In genomic region chr19:56252815-56253214, GRCm38 (mm10) we compare ENCODE assay signal across 25 mouse cellular contexts. TPM values are rescaled to one million over a fixed set of nuclear protein-coding genes. Genes with fewer than 3 reads are reported as not detected.
A peak's percentile ranks its signal among the peaks of the same experiment; 100 is the strongest.
DNase-seq lines count a peak whose midpoint lies in the region; ATAC-seq and TF ChIP-seq lines count a peak whose summit lies in the region.
"Had no signal": no experiment of that assay in that cellular context is flagged by ENCODE, and none has a peak within 500 bp of the region (broad histone marks: within the 10 kb centered on the region; RNA-seq: fewer than 3 reads in every experiment).

No protein-coding gene starts in this region.

- TF ChIP-seq CTCF in intestine, postnatal 0 days (IDR thresholded peaks at IDR 0.05; ENCODE audit: low read depth), result no peak
- TF ChIP-seq CTCF in lung, postnatal 0 days (IDR thresholded peaks at IDR 0.05), result no peak
- no peak for TF ChIP-seq CTCF in stomach, postnatal 0 days (IDR thresholded peaks at IDR 0.05; ENCODE audit: low read depth)

- no peak overlapping the region for H3K4me2 ChIP-seq in intestine, embryonic 15.5 days (replicated peaks)
- no peak overlapping the region for H3K4me2 ChIP-seq in intestine, postnatal 0 days (replicated peaks; ENCODE audit: low read depth)
- H3K4me2 ChIP-seq in lung, postnatal 0 days (replicated peaks; ENCODE audit: low read depth, low read length), result no peak overlapping the region
- no peak overlapping the region for H3K4me2 ChIP-seq in intestine, embryonic 16.5 days (ENCODE audit: low read depth, low read length)
- H3K4me2 ChIP-seq in stomach, postnatal 0 days (replicated peaks; ENCODE audit: low read depth), result no peak overlapping the region
- H3K4me2 ChIP-seq: forebrain, embryonic 13.5 days; heart, embryonic 15.5 days; hindbrain, embryonic 12.5 days; limb, embryonic 13.5 days; liver, embryonic 11.5 days had no signal

- TF ChIP-seq EP300 in lung, postnatal 0 days (IDR thresholded peaks at IDR 0.05), result no peak
- TF ChIP-seq EP300 in stomach, postnatal 0 days (optimal IDR thresholded peaks at IDR 0.05), result no peak

- H3K9me3 ChIP-seq in intestine, embryonic 15.5 days, result no peaks in the 10 kb centered on the region
- no peaks in the 10 kb centered on the region for H3K9me3 ChIP-seq in intestine, postnatal 0 days (ENCODE audit: control insufficient read depth)
- H3K9me3 ChIP-seq in lung, postnatal 0 days (ENCODE audit: low read length), result no peaks in the 10 kb centered on the region
- H3K9me3 ChIP-seq in intestine, embryonic 16.5 days (ENCODE audit: control insufficient read depth, low read length), result no peaks in the 10 kb centered on the region
- no peaks in the 10 kb centered on the region for H3K9me3 ChIP-seq in stomach, postnatal 0 days (ENCODE audit: control insufficient read depth, low read length)
- H3K9me3 ChIP-seq: forebrain, embryonic 13.5 days; heart, embryonic 10.5 days; heart, embryonic 15.5 days; hindbrain, embryonic 12.5 days; limb, embryonic 13.5 days; midbrain, embryonic 10.5 days had no signal

- H3K27ac ChIP-seq in intestine, embryonic 15.5 days, result 0 out of 2 replicates have a peak overlapping the region, but pooled peaks have one; percentile 32
- no peak overlapping the region for H3K27ac ChIP-seq in intestine, postnatal 0 days (ENCODE audit: low read depth, low read length)
- H3K27ac ChIP-seq in lung, postnatal 0 days (ENCODE audit: low read length), result no peak overlapping the region
- H3K27ac ChIP-seq in intestine, embryonic 16.5 days (ENCODE audit: low read length), result 0 out of 2 replicates have a peak overlapping the region, but pooled peaks have one; percentile 12
- peak overlapping the region; percentile 14 for H3K27ac ChIP-seq in stomach, postnatal 0 days (replicated peaks)
- H3K27ac ChIP-seq: forebrain, embryonic 13.5 days; heart, embryonic 10.5 days; hindbrain, embryonic 12.5 days; hindbrain, postnatal 0 days; layer of hippocampus, adult 2 months; limb, embryonic 13.5 days; midbrain, embryonic 10.5 days had no signal

- 89% methylated on average over 4 of the region's 4 CpGs for WGBS in intestine, embryonic 15.5 days
- WGBS in intestine, postnatal 0 days, result 65% methylated on average over 4 of the region's 4 CpGs
- 75% methylated on average over 4 of the region's 4 CpGs for WGBS in lung, postnatal 0 days
- WGBS in intestine, embryonic 16.5 days, result 68% methylated on average over 4 of the region's 4 CpGs
- WGBS in stomach, postnatal 0 days, result 54% methylated on average over 4 of the region's 4 CpGs

- no peaks in the 10 kb centered on the region for H3K36me3 ChIP-seq in intestine, embryonic 15.5 days
- H3K36me3 ChIP-seq in intestine, postnatal 0 days (ENCODE audit: control insufficient read depth, insufficient read depth), result no peaks in the 10 kb centered on the region
- no peaks in the 10 kb centered on the region for H3K36me3 ChIP-seq in lung, postnatal 0 days (ENCODE audit: insufficient read depth, low read length)
- H3K36me3 ChIP-seq in intestine, embryonic 16.5 days (ENCODE audit: control insufficient read depth, insufficient read depth, low read length), result no peaks in the 10 kb centered on the region
- H3K36me3 ChIP-seq in stomach, postnatal 0 days (ENCODE audit: control insufficient read depth, insufficient read depth, low read length), result no peaks in the 10 kb centered on the region
- H3K36me3 ChIP-seq: heart, embryonic 10.5 days; heart, embryonic 15.5 days; hindbrain, embryonic 12.5 days; limb, embryonic 13.5 days; midbrain, embryonic 10.5 days had no signal

- ATAC-seq in intestine, embryonic 15.5 days, result no peak
- no peak for ATAC-seq in intestine, postnatal 0 days
- peak; percentile 60 for ATAC-seq in lung, postnatal 0 days
- ATAC-seq in intestine, embryonic 16.5 days, result no peak
- no peak for ATAC-seq in stomach, postnatal 0 days (ENCODE audit: low FRiP score, low TSS enrichment)
- ATAC-seq: CD4-positive, CD25-positive, alpha-beta regulatory T cell, adult 4 months; forebrain, embryonic 13.5 days; hindbrain, postnatal 0 days had no signal

- no peak overlapping the region for H3K9ac ChIP-seq in intestine, embryonic 15.5 days
- H3K9ac ChIP-seq in intestine, postnatal 0 days (ENCODE audit: low read depth, low read length), result no peak overlapping the region
- no peak overlapping the region for H3K9ac ChIP-seq in lung, postnatal 0 days (replicated peaks; ENCODE audit: low read depth)
- H3K9ac ChIP-seq in intestine, embryonic 16.5 days (ENCODE audit: low read depth, low read length), result no peak overlapping the region
- no peak overlapping the region for H3K9ac ChIP-seq in stomach, postnatal 0 days (ENCODE audit: low read length)
- H3K9ac ChIP-seq: forebrain, embryonic 13.5 days; heart, embryonic 15.5 days; hindbrain, embryonic 12.5 days; limb, embryonic 13.5 days had no signal

- no peak overlapping the region for H3K4me3 ChIP-seq in intestine, embryonic 15.5 days (replicated peaks)
- no peak overlapping the region for H3K4me3 ChIP-seq in intestine, postnatal 0 days (ENCODE audit: low read depth, low read length)
- no peak overlapping the region for H3K4me3 ChIP-seq in lung, postnatal 0 days (ENCODE audit: low read depth, low read length)
- H3K4me3 ChIP-seq in intestine, embryonic 16.5 days (ENCODE audit: low read length), result no peak overlapping the region
- H3K4me3 ChIP-seq in stomach, postnatal 0 days (ENCODE audit: low read depth, low read length), result no peak overlapping the region
- H3K4me3 ChIP-seq: forebrain, embryonic 13.5 days; heart, embryonic 10.5 days; heart, embryonic 15.5 days; hindbrain, embryonic 12.5 days; layer of hippocampus, adult 2 months; limb, embryonic 13.5 days; midbrain, embryonic 10.5 days had no signal

- H3K4me1 ChIP-seq in intestine, embryonic 15.5 days (replicated peaks), result no peaks in the 10 kb centered on the region
- no peaks in the 10 kb centered on the region for H3K4me1 ChIP-seq in intestine, postnatal 0 days (replicated peaks; ENCODE audit: control insufficient read depth, insufficient read depth, low read length)
- H3K4me1 ChIP-seq in lung, postnatal 0 days (ENCODE audit: insufficient read depth, low read depth, low read length), result no peaks in the 10 kb centered on the region
- H3K4me1 ChIP-seq in intestine, embryonic 16.5 days (ENCODE audit: control insufficient read depth, insufficient read depth, low read length), result no peaks in the 10 kb centered on the region
- H3K4me1 ChIP-seq in stomach, postnatal 0 days (replicated peaks; ENCODE audit: control insufficient read depth, insufficient read depth), result 0 out of 2 replicates have a peak, but pooled peaks cover 3% of the 10 kb centered on the region
- H3K4me1 ChIP-seq: forebrain, embryonic 13.5 days; heart, embryonic 15.5 days had no signal

- no peaks in the 10 kb centered on the region for H3K27me3 ChIP-seq in intestine, embryonic 15.5 days (replicated peaks)
- H3K27me3 ChIP-seq in intestine, postnatal 0 days (replicated peaks; ENCODE audit: control insufficient read depth, insufficient read depth, low read length), result no peaks in the 10 kb centered on the region
- H3K27me3 ChIP-seq in lung, postnatal 0 days (replicated peaks; ENCODE audit: insufficient read depth, low read length), result no peaks in the 10 kb centered on the region
- no peaks in the 10 kb centered on the region for H3K27me3 ChIP-seq in intestine, embryonic 16.5 days (replicated peaks; ENCODE audit: control insufficient read depth, insufficient read depth, low read length)
- H3K27me3 ChIP-seq in stomach, postnatal 0 days (ENCODE audit: control insufficient read depth, insufficient read depth, low read length), result no peaks in the 10 kb centered on the region

- DNase-seq in lung, postnatal 0 days (ENCODE audit: low spot score), result no peak
- no peak for DNase-seq in lung, postnatal 36 days
- no peak for DNase-seq in stomach, postnatal 0 days (ENCODE audit: low spot score)
- no peak for DNase-seq in natural killer cell, adult 2 months (ENCODE audit: low spot score in 2 of 2)
- DNase-seq: adrenal gland, adult 2 months; cerebellum, adult 2 months; cerebellum, postnatal 14 days; gastrocnemius, postnatal 14 days; kidney, adult 11 months; thymus, postnatal 4 days had no signal

RNA-seq across cellular contexts. Expression of gene Habp2, which starts 34.1 kb away (rescaled TPM):
- polyA plus RNA-seq in intestine, embryonic 15.5 days (2015; fragmentation: Nextera tagmentation; extraction: Ambion mirVana), result 15.2 and 19.6 TPM in 2 replicates
- 1.1 and 1.5 TPM in 2 replicates for polyA plus RNA-seq in intestine, postnatal 0 days (2015; fragmentation: Nextera tagmentation; extraction: Ambion mirVana)
- polyA plus RNA-seq in lung, postnatal 0 days (2015; fragmentation: Nextera tagmentation; extraction: Ambion mirVana), result 0.18 TPM in 1 of 2 replicates, not detected in the other
- 10.1 and 12.7 TPM in 2 replicates for polyA plus RNA-seq in intestine, embryonic 16.5 days (2015; fragmentation: Nextera tagmentation; extraction: Ambion mirVana)
- 28.9 and 29.1 TPM in 2 replicates for polyA plus RNA-seq in stomach, postnatal 0 days (2015; fragmentation: Nextera tagmentation; extraction: Ambion mirVana)
- polyA plus RNA-seq: brain, embryonic 14.5 days; cerebellum, adult 2 months; cortical plate, adult 2 months; hindbrain, postnatal 0 days had no signal

Comparison
In these comparisons a context has a peak if more than half of its experiments do, and no peak if none do; other contexts are left out.
1. H3K27ac ChIP-seq: peak in intestine, embryonic 15.5 days (single experiment), intestine, embryonic 16.5 days (single experiment) and stomach, postnatal 0 days (single experiment); none in intestine, postnatal 0 days (single experiment) and lung, postnatal 0 days (single experiment).